Mouse (Mus musculus) hindbrain, embryonic 12.5 days (tissue): ENCODE measurements around the gene Mamdc4. TPM values are rescaled to one million over a fixed set of nuclear protein-coding genes. Genes with fewer than 3 reads are reported as not detected.

Experiments used
- ATAC-seq: fragments of 200-750 bp; cut with Nextera tagmentation; 2 replicates; pipeline ENCODE4 v1.8.0; 2017; ENCODE audit warnings: moderate TSS enrichment; ENCODE audit not compliant: low FRiP score
- H3K27ac ChIP-seq: fragments of 300-500 bp; sonication (generic); 2 replicates; pipeline ENCODE4 v1.5.1; 2016; ENCODE audit warnings: mild to moderate bottlenecking
- H3K27me3 ChIP-seq: fragments of 300-500 bp; sonication (generic); 2 replicates; pipeline ENCODE4 v1.6.1; 2016; ENCODE audit warnings: mild to moderate bottlenecking
- H3K36me3 ChIP-seq: fragments of 300-500 bp; sonication (generic); 2 replicates; pipeline ENCODE4 v1.6.1; 2016; ENCODE audit warnings: mild to moderate bottlenecking
- H3K4me1 ChIP-seq: fragments of 300-500 bp; sonication (generic); 2 replicates; pipeline ENCODE4 v1.6.1; 2016
- H3K4me2 ChIP-seq: fragments of 300-500 bp; sonication (generic); replicated peaks from 2 replicates; pipeline ENCODE4 v1.6.1; 2016; ENCODE audit warnings: mild to moderate bottlenecking
- H3K4me3 ChIP-seq: fragments of 300-500 bp; sonication (generic); 2 replicates; pipeline ENCODE4 v1.5.1; 2016; ENCODE audit warnings: mild to moderate bottlenecking
- H3K9ac ChIP-seq: fragments of 300-500 bp; sonication (generic); 2 replicates; pipeline ENCODE4 v1.6.1; 2016; ENCODE audit warnings: mild to moderate bottlenecking, moderate library complexity
- H3K9me3 ChIP-seq: fragments of 300-500 bp; sonication (generic); replicated peaks from 2 replicates; pipeline ENCODE4 v1.6.1; 2016; ENCODE audit warnings: mild to moderate bottlenecking
- WGBS: fragments of 180-500 bp; shearing (Covaris S2); methylation state at CpG from one replicate; pipeline ENCODE4 v1.1.7; 2016; 5-methylcytosine and 5-hydroxymethylcytosine counted together
- polyA plus RNA-seq: library from polyadenylated mRNA; unstranded; fragments of >200 nt; fragmentation: Nextera tagmentation; extraction: Ambion mirVana; gene quantifications from 2 replicates; pipeline ENCODE4 v1.2.1, GENCODE M21; 2016

Gene Mamdc4
- 4.7 and 6.7 TPM in 2 replicates for polyA plus RNA-seq

DNA sequence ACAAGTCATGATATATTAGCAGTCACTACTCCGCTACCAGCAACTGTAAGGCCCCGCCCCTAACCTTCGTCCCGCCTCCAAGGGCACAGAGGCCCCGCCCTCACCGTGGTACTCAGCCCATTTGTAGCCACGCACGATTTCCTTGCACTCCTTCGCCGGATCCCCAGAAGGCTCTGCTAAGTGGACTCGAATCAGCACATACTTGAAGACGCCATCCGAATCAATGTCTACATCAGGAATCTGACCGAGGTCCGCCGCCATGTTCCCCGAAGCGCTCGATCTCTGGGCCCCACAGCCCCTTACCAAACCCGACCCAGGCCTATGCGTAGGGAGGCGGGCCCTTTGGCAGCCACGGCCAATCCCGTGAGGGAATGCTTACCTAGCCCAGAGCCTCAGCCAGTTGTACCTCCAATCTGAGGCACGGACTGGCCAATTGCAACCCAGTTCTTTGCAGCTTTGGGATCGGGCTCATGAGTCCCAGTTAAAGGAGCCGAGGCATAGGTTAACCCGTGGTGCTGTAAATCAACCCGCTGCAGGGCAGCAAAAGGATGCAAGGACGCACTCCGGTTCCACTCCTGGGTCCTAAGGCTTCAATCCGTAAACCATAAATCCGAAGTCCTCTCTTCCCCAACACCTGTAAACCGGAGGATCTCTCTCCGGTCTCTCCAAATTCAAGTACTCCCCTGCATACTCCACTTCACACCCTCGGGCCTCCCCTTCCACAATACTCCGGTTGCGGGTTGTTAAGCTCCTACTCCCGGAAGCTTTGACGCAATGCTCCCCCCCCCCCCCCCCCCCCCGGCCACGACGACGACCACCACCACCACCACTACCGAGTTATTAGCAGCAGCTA is at the start of gene Mamdc4, which contains the start of gene Phpt1:
Gene Mamdc4 (minus strand): TSS at position 267 of the 853 bp plus-strand sequence.
Gene Phpt1 (minus strand): TSS at position 646 of the 853 bp plus-strand sequence.
- Histone ChIP-seq H3K4me1 (peaks cover 53% of the 10 kb centered on the region), H3K27ac (peak within 1 kb of the TSS; percentile 88), H3K27me3 (peaks cover 42% of the 10 kb centered on the region), H3K9me3 (no peaks in the 10 kb centered on the region), H3K36me3 (peaks cover 26% of the 10 kb centered on the region), H3K9ac (peak within 1 kb of the TSS; percentile 72), H3K4me2 (peak within 1 kb of the TSS; percentile 91), H3K4me3 (peak within 1 kb of the TSS; percentile 56)
- 1% methylated on average over 41 of the region's 45 CpGs for WGBS
- ATAC-seq = peak; percentile 98

GRCm38 (mm10) chr2:25621229-25622200 is 46.9 kb upstream of the Mamdc4 start, which contains the start of gene Tmem141:
TSS of gene Tmem141 (minus strand) at chr2:25622005.
- H3K27ac ChIP-seq = peak within 1 kb of the TSS; percentile 55; the same call in 1 of the 2 replicates
- H3K4me1 ChIP-seq = peaks cover 11% of the 10 kb centered on the region; the same call in 1 of the 2 replicates
- H3K36me3 ChIP-seq = no peaks in the 10 kb centered on the region
- no peaks in the 10 kb centered on the region for H3K9me3 ChIP-seq
- peak within 1 kb of the TSS; percentile 46 for H3K4me3 ChIP-seq
- WGBS = 6% methylated on average over 34 of the region's 34 CpGs
- H3K4me2 ChIP-seq = peak within 1 kb of the TSS; percentile 75
- peak; percentile 92 for ATAC-seq
- H3K27me3 ChIP-seq = peaks cover 24% of the 10 kb centered on the region
- peak within 1 kb of the TSS; percentile 63 for H3K9ac ChIP-seq

DNA sequence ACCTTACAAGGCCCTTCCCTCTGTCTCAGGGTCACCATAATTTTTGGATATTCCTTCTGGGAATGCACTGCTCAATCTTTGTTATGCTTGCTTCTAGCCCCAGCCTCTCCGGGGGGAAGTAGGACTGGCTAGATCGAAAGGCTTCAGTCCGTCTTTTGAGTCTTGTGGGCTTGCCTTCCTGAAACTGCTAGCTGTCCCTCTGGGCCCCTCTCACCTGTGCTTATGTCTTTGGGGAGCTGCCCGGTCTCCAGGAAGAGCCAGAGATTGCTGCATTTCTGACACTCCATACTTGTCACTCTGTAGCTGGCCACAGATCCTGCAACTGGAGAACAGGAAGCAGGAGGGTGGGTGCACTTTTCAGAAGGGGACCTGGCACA is 46.2 kb upstream of the Mamdc4 start:
- Histone ChIP-seq H3K36me3 (no peaks in the 10 kb centered on the region), H3K27ac (no peak overlapping the region), H3K4me1 (peaks cover 11% of the 10 kb centered on the region; the same call in 1 of the 2 replicates), H3K27me3 (peaks cover 30% of the 10 kb centered on the region), H3K9me3 (no peaks in the 10 kb centered on the region), H3K9ac (no peak overlapping the region), H3K4me2 (peak overlapping the region; percentile 75), H3K4me3 (peak overlapping the region; percentile 46; the same call in 1 of the 2 replicates)
- WGBS = 83% methylated on average over 4 of the region's 4 CpGs
- no peak for ATAC-seq

DNA sequence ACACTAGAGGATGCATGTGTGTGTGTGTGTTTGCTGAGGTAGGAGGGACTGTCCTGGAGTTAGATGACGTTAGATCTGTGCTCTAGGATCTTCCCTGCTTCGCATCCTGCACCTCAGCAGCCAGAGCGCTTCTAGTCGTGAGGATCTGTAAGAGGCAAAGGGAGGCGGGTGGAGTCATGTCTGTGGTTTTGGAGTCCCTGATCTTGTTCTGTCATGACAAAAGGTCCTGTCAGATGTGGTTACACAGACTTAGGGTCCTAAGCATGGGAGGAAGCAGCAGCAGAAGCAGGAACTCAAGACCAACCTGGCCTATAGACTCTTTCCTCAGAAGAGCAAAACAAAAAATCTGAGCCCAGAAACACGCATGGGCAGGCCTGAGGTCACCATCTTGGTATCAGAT is 45.7 kb upstream of the Mamdc4 start:
- Histone ChIP-seq H3K27ac (no peak overlapping the region), H3K9me3 (no peaks in the 10 kb centered on the region), H3K27me3 (peaks cover 35% of the 10 kb centered on the region), H3K4me2 (no peak overlapping the region), H3K9ac (no peak overlapping the region), H3K4me3 (no peak overlapping the region), H3K4me1 (peaks cover 11% of the 10 kb centered on the region; the same call in 1 of the 2 replicates), H3K36me3 (no peaks in the 10 kb centered on the region)
- WGBS = 81% methylated on average over 6 of the region's 6 CpGs
- no peak for ATAC-seq

GRCm38 (mm10) chr2:25617578-25617977 is 42.9 kb upstream of the Mamdc4 start, which contains the start of gene Ccdc183:
TSS of gene Ccdc183 (minus strand) at chr2:25617678.
- H3K4me2 ChIP-seq = no peak within 1 kb of the TSS
- H3K4me3 ChIP-seq = no peak within 1 kb of the TSS
- 79% methylated on average over 3 of the region's 3 CpGs for WGBS
- H3K36me3 ChIP-seq = no peaks in the 10 kb centered on the region
- H3K9me3 ChIP-seq = no peaks in the 10 kb centered on the region
- ATAC-seq = no peak
- peaks cover 55% of the 10 kb centered on the region for H3K27me3 ChIP-seq
- H3K4me1 ChIP-seq = peaks cover 11% of the 10 kb centered on the region; the same call in 1 of the 2 replicates
- no peak within 1 kb of the TSS for H3K27ac ChIP-seq
- no peak within 1 kb of the TSS for H3K9ac ChIP-seq

DNA sequence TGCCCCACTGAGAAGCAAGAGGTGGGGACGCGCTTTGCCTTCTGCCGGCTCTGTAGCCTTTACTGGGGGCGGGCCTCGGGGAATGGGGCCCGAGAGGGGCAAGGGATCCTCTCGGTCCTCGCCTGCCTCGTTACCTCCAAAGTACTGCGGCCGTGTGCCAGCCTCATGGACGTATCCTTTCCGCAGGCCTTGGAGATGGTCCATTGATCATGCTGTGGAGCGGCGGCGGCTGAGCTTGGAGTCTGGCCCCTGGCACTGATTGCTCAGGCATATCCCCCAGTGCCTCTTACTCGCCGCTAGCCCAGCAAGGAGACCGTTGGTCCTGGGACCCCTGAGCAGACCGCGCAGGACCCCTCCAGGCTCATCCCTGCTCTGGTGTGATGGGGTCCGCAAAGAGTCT is 41.8 kb upstream of the Mamdc4 start:
- no peak for ATAC-seq
- no peak overlapping the region for H3K9ac ChIP-seq
- no peaks in the 10 kb centered on the region for H3K36me3 ChIP-seq
- no peak overlapping the region for H3K27ac ChIP-seq
- 0 out of 2 replicates have a peak overlapping the region, but pooled peaks have one; percentile 2 for H3K4me2 ChIP-seq
- no peak overlapping the region for H3K4me3 ChIP-seq
- H3K4me1 ChIP-seq = peaks cover 5% of the 10 kb centered on the region; the same call in 1 of the 2 replicates
- H3K9me3 ChIP-seq = no peaks in the 10 kb centered on the region
- H3K27me3 ChIP-seq = peaks cover 55% of the 10 kb centered on the region
- 18% methylated on average over 22 of the region's 22 CpGs for WGBS

GRCm38 (mm10) chr2:25608671-25609070 is 34.0 kb upstream of the Mamdc4 start:
- Histone ChIP-seq H3K4me1 (peaks cover 19% of the 10 kb centered on the region), H3K4me2 (peak overlapping the region; percentile 66), H3K9me3 (no peaks in the 10 kb centered on the region), H3K4me3 (peak overlapping the region; percentile 95), H3K36me3 (no peaks in the 10 kb centered on the region), H3K27ac (peak overlapping the region; percentile 93), H3K9ac (no peak overlapping the region), H3K27me3 (peaks cover 15% of the 10 kb centered on the region)
- 67% methylated on average over 10 of the region's 10 CpGs for WGBS
- peak; percentile 39 for ATAC-seq

GRCm38 (mm10) chr2:25607761-25608622 is 33.3 kb upstream of the Mamdc4 start, which contains the start of gene Rabl6:
TSS of gene Rabl6 (minus strand) at chr2:25608521.
- Histone ChIP-seq H3K9ac (peak within 1 kb of the TSS; percentile 95), H3K4me1 (peaks cover 19% of the 10 kb centered on the region), H3K4me2 (peak within 1 kb of the TSS; percentile 66), H3K27me3 (peaks cover 11% of the 10 kb centered on the region), H3K9me3 (no peaks in the 10 kb centered on the region), H3K27ac (peak within 1 kb of the TSS; percentile 93), H3K36me3 (peaks cover 4% of the 10 kb centered on the region; the same call in 1 of the 2 replicates), H3K4me3 (peak within 1 kb of the TSS; percentile 95)
- WGBS = under 1% methylated on average over 80 of the region's 80 CpGs
- ATAC-seq = peak; percentile 90

- H3K9me3 ChIP-seq = no peaks in the 10 kb centered on the region
- no peak for ATAC-seq
- 97% methylated on average over 5 of the region's 5 CpGs for WGBS
- H3K27me3 ChIP-seq = no peaks in the 10 kb centered on the region
- H3K4me3 ChIP-seq = no peak overlapping the region
- H3K4me2 ChIP-seq = no peak overlapping the region
- 0 out of 2 replicates have a peak overlapping the region, but pooled peaks have one; percentile 13 for H3K9ac ChIP-seq
- H3K36me3 ChIP-seq = peaks cover 58% of the 10 kb centered on the region
- no peak overlapping the region for H3K27ac ChIP-seq
- peaks cover 14% of the 10 kb centered on the region for H3K4me1 ChIP-seq
Measured at GRCm38 (mm10) chr2:25602526-25602925, 27.9 kb upstream of the Mamdc4 start.

DNA sequence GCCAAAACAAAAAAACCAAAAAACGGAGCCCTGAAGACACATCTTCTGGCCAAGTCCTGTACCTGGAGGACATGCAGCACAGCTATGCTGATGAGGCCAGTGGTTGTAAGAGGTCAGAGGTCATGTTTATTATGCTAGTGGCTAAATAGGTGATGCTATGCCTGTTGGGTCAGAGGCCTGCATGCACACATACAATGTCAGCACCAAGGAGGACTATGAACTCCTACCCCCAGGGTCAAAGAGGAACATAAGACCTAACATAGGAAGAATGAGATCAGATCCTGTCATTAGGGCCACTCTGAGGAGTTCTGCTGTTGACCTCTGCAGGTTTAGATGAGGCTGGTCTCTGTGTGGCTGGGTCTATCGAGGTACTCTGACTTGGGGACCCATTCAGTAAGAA is 25.4 kb upstream of the Mamdc4 start:
- Histone ChIP-seq H3K27me3 (no peaks in the 10 kb centered on the region), H3K36me3 (peaks cover 82% of the 10 kb centered on the region), H3K4me2 (no peak overlapping the region), H3K4me3 (no peak overlapping the region), H3K9ac (no peak overlapping the region), H3K9me3 (no peaks in the 10 kb centered on the region), H3K27ac (no peak overlapping the region), H3K4me1 (no peaks in the 10 kb centered on the region)
- no peak for ATAC-seq
- 96% methylated on average over 2 of the region's 2 CpGs for WGBS

GRCm38 (mm10) chr2:25598749-25599148 is 24.1 kb upstream of the Mamdc4 start:
- WGBS = 91% methylated on average over 1 of the region's 1 CpGs
- no peaks in the 10 kb centered on the region for H3K9me3 ChIP-seq
- H3K9ac ChIP-seq = no peak overlapping the region
- ATAC-seq = no peak
- no peak overlapping the region for H3K4me3 ChIP-seq
- H3K4me1 ChIP-seq = no peaks in the 10 kb centered on the region
- H3K27me3 ChIP-seq = no peaks in the 10 kb centered on the region
- peaks cover 90% of the 10 kb centered on the region for H3K36me3 ChIP-seq
- H3K4me2 ChIP-seq = no peak overlapping the region
- no peak overlapping the region for H3K27ac ChIP-seq
